Mouse (Mus musculus) heart, adult 2 months (tissue): ENCODE results near the gene Hspb11. TPM values are rescaled to one million over a fixed set of nuclear protein-coding genes. Genes with fewer than 3 reads are reported as not detected.

Source experiments
- DNase-seq, 2 experiments: peaks; one replicate each; pipeline ENCODE4 v3.0.0; 2021
- H3K27ac ChIP-seq: fragments of 200-600 bp; 2 replicates; pipeline ENCODE4 v1.8.1; 2022
- H3K27me3 ChIP-seq: fragments of 200-500 bp; 2 replicates; pipeline ENCODE4 v1.6.1; 2012; ENCODE audit warnings: mild to moderate bottlenecking, low read length, inconsistent platforms, mixed read lengths; ENCODE audit not compliant: control insufficient read depth, insufficient read depth
- H3K36me3 ChIP-seq: fragments of 200-500 bp; 2 replicates; pipeline ENCODE4 v1.6.1; 2012; ENCODE audit warnings: low read length, inconsistent platforms; ENCODE audit not compliant: control insufficient read depth, insufficient read depth
- H3K4me1 ChIP-seq: fragments of 200-500 bp; 2 replicates; pipeline ENCODE4 v1.6.1; 2011; ENCODE audit warnings: low read length; ENCODE audit not compliant: control insufficient read depth, insufficient read depth
- H3K4me3 ChIP-seq: fragments of 200-600 bp; 2 replicates; pipeline ENCODE4 v1.8.1; 2022
- H3K79me2 ChIP-seq: fragments of 200-500 bp; replicated peaks from 2 replicates; pipeline ENCODE4 v1.6.1; 2012; ENCODE audit warnings: mild to moderate bottlenecking, inconsistent platforms, low read length, moderate library complexity, mixed read lengths; ENCODE audit not compliant: control insufficient read depth, insufficient read depth
- H3K9ac ChIP-seq: fragments of 200-500 bp; 2 replicates; pipeline ENCODE4 v1.6.1; 2012; ENCODE audit warnings: low read depth, mild to moderate bottlenecking, control low read depth, inconsistent platforms, low read length, mixed read lengths
- CTCF ChIP-seq: fragments of 200-600 bp; IDR thresholded peaks from 2 replicates; pipeline ENCODE4 v1.8.1; 2022; ENCODE audit warnings: antibody characterized with exemption, mild to moderate bottlenecking, moderate library complexity
- EP300 ChIP-seq: fragments of 200-500 bp; IDR thresholded peaks from 2 replicates; pipeline ENCODE4 v1.6.1; 2011; ENCODE audit warnings: low read depth, low read length, control low read depth; ENCODE audit not compliant: insufficient read depth
- POLR2A ChIP-seq: fragments of 200-500 bp; IDR thresholded peaks from 2 replicates; pipeline ENCODE4 v1.6.1; 2011; ENCODE audit warnings: mild to moderate bottlenecking, low read depth, low read length, control low read depth; ENCODE audit not compliant: insufficient read depth
- WGBS: fragments of 180-500 bp; shearing (Covaris S2); methylation state at CpG from one replicate; pipeline ENCODE4 v1.1.7; 2018; 5-methylcytosine and 5-hydroxymethylcytosine counted together
- intact Hi-C: fragments of 180-260 bp; cut with DNase I; formaldehyde crosslinking; loops from one replicate; pipeline ENCODE4 v1.15.1; 2025
- polyA plus RNA-seq: library from polyadenylated mRNA; depleted of rRNA; stranded (reverse); fragments of >200 nt; gene quantifications from 2 replicates; pipeline ENCODE4 v1.2.3, GENCODE M21; 2012
- total RNA-seq, 2 experiments: library from RNA; stranded (reverse); gene quantifications; 2 replicates each; pipeline ENCODE4 v1.2.3; 2021

Gene Hspb11
- total and polyA plus RNA-seq, 3 experiments = 2.3 to 11.3 (median 9.4) TPM

- intact Hi-C loops = no loop called here
- Histone ChIP-seq H3K4me1 (no peaks in the 10 kb centered on the region), H3K79me2 (no peaks in the 10 kb centered on the region)
These were observed 33.0 kb downstream of the Hspb11 start for GRCm38 (mm10) chr4:107286386-107286785.

GRCm38 (mm10) chr4:107287517-107287916 is 34.1 kb downstream of the Hspb11 start:
- WGBS = 78% methylated on average over 2 of the region's 2 CpGs
- H3K36me3 ChIP-seq = no peaks in the 10 kb centered on the region
- no peak overlapping the region for H3K27ac ChIP-seq
- TF ChIP-seq EP300 (no peak), CTCF (no peak), POLR2A (no peak)
- intact Hi-C loops = no loop called here
- H3K27me3 ChIP-seq = no peaks in the 10 kb centered on the region
- no peak for DNase-seq
- H3K4me3 ChIP-seq = no peak overlapping the region
- H3K4me1 ChIP-seq = no peaks in the 10 kb centered on the region
- H3K79me2 ChIP-seq = no peaks in the 10 kb centered on the region
- H3K9ac ChIP-seq = no peak overlapping the region

More at GRCm38 (mm10) chr4:107286386-107286785, 33.0 kb downstream of the Hspb11 start:
- DNase-seq = no peak
- Histone ChIP-seq H3K27ac (no peak overlapping the region), H3K4me3 (no peak overlapping the region), H3K36me3 (no peaks in the 10 kb centered on the region), H3K9ac (no peak overlapping the region), H3K27me3 (no peaks in the 10 kb centered on the region)
- TF ChIP-seq CTCF (no peak), EP300 (no peak), POLR2A (no peak)
- 93% methylated on average over 8 of the region's 8 CpGs for WGBS

GRCm38 (mm10) chr4:107291611-107292272 is 38.3 kb downstream of the Hspb11 start:
- no peak overlapping the region for H3K27ac ChIP-seq
- no peak for TF ChIP-seq CTCF
- TF ChIP-seq POLR2A = no peak
- no peak for TF ChIP-seq EP300
- WGBS = 80% methylated on average over 7 of the region's 7 CpGs

DNA sequence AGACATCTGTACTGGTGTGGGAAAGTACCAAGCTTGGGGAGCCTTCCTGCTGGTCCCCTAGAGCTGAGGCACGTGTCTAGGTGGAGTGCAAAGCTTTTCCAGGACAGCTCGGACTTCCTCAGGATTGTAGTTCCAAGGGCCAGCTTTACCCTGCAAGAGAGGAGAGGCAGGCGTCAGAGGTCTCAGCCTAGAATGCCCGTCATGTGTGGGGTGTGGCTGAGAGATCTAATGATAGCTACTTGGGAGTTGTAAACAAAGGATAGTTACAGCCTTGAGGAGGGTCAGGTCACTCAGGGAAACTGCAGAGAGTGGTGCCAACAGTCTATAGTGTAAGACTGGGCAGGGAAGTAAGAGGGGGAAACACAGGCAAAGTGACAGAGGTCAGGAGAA is 38.9 kb downstream of the Hspb11 start:
- H3K36me3 ChIP-seq = no peaks in the 10 kb centered on the region
- 38% methylated on average over 4 of the region's 4 CpGs for WGBS
- intact Hi-C loops = no loop called here
- H3K79me2 ChIP-seq = no peaks in the 10 kb centered on the region
- H3K4me1 ChIP-seq = no peaks in the 10 kb centered on the region
- H3K27me3 ChIP-seq = no peaks in the 10 kb centered on the region
- H3K27ac ChIP-seq = no peak overlapping the region
- TF ChIP-seq EP300 (no peak), POLR2A (no peak), CTCF (no peak)
- no peak overlapping the region for H3K4me3 ChIP-seq
- no peak for DNase-seq
- H3K9ac ChIP-seq = no peak overlapping the region

More at GRCm38 (mm10) chr4:107291611-107292272, 38.3 kb downstream of the Hspb11 start:
- Histone ChIP-seq H3K4me1 (no peaks in the 10 kb centered on the region), H3K4me3 (no peak overlapping the region), H3K79me2 (no peaks in the 10 kb centered on the region), H3K36me3 (no peaks in the 10 kb centered on the region), H3K9ac (no peak overlapping the region), H3K27me3 (no peaks in the 10 kb centered on the region)
- DNase-seq = no peak
- intact Hi-C loops = no loop called here

DNA sequence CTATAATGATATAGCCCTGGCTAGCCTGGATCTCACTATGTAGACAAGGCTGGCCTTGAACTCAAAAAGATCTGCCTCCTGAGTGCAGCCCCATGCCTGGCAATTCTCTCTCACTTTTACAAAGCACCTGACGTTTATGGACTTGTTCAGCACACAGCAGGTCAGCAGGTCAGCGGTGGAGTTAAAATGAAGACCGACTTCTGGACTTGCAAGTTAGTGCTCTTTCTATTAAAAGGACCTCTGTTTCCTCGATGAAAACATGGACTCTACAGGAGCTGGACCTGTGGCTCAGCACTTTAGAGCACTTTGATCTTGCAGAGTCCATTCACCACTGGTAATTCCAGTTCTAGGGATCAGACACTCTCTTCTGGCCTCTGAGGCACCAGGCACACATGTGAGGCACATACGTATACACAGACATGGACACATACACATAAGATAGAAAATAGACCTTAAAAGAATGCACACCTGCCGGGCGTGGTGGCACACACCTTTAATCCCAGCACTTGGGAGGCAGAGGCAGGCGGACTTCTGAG is 44.7 kb downstream of the Hspb11 start:
- intact Hi-C loops = no loop called here
- Histone ChIP-seq H3K36me3 (no peaks in the 10 kb centered on the region), H3K4me1 (no peaks in the 10 kb centered on the region), H3K27me3 (no peaks in the 10 kb centered on the region), H3K27ac (no peak overlapping the region), H3K9ac (no peak overlapping the region), H3K4me3 (no peak overlapping the region), H3K79me2 (no peaks in the 10 kb centered on the region)
- no peak for DNase-seq
- no peak for TF ChIP-seq POLR2A
- no peak for TF ChIP-seq CTCF
- TF ChIP-seq EP300 = no peak
- WGBS = 84% methylated on average over 8 of the region's 8 CpGs

- WGBS = 87% methylated on average over 7 of the region's 7 CpGs
- Histone ChIP-seq H3K27ac (no peak overlapping the region), H3K9ac (no peak overlapping the region), H3K4me1 (no peaks in the 10 kb centered on the region), H3K79me2 (no peaks in the 10 kb centered on the region), H3K36me3 (no peaks in the 10 kb centered on the region), H3K27me3 (no peaks in the 10 kb centered on the region), H3K4me3 (no peak overlapping the region)
- TF ChIP-seq CTCF = no peak
- no peak for TF ChIP-seq EP300
- no peak for TF ChIP-seq POLR2A
- DNase-seq = no peak
- intact Hi-C loops = no loop called here
These were observed 46.5 kb downstream of the Hspb11 start for GRCm38 (mm10) chr4:107299779-107300340.
